Mouse (Mus musculus): ENCODE measurements around the gene Hdgfl2. TPM values are rescaled to one million over a fixed set of nuclear protein-coding genes. Genes with fewer than 3 reads are reported as not detected.
"Not testable (repeated sequence)": the region's sequence is repeated elsewhere in the genome, so short reads cannot be mapped to it uniquely, and the experiment has no call there.

The Hdgfl2 gene
- total RNA-seq, 2 experiments from 2014 or later: 59.9 to 62.0 TPM

- DNase-seq: no peak
Measured at GRCm38 (mm10) chr17:56057381-56058120, 21.9 kb upstream of the Hdgfl2 start.

DNA sequence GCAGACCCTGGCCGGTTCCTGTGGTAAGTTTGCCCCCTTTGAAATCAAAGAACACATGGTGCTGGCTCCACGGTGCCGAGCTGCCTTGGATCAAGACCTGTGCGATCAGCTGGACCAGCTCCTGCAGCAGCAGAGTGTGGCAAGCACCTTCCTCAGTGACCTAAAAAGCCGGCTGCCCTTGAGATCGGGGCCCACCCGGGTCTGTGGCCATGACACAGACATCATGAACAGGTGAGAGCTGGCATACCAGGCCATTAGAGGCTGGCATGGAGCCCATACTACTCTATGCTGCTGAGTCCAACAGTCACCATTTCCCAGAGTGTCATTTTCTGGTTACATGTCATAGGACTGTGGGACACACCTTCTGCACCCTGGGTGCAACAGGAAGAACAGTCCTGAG, 17.4 kb upstream of the Hdgfl2 start:
- DNase-seq: no peak

GRCm38 (mm10) chr17:56065715-56066114, 13.7 kb upstream of the Hdgfl2 start:
- not testable (repeated sequence) for DNase-seq

DNA sequence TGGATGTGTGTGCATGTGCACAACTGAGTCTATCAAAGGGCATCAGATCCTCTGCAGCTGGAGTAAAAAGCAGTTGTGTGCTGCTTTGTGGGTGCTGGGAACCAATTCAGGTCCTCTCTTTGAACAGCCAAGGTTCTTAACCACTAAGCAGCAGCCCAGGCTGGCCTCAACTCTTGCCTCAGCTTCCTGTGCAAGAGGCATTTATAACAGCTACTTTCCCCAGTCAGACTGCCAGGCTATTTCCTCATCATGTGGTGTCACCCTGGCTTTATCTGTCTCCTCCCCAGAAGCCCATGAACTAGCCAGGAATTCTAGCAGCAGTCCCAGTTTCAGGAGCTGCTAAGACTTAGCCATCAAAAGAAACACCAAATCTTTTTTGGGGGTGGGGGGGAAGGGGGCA, 13.0 kb upstream of the Hdgfl2 start:
- DNase-seq: no peak

DNA sequence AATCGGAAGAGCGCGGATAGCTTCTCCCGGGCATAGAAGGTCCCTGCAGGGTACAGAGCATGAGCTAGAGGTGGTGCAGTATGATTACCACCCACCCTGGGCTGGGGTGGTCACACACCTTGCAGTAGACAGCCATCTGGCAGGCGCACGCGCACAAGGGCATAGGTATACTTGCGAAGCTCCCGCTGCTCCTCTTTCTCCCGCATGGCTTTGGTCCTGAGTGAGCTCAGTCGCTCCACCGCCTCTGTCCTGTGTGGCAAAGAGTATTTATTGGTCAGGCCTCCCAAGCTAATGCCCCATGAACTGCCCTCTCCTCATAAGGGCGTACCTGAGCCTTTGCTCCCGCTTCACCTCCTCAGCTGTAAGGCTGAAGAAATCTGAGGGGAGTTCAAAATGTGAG, 10.4 kb upstream of the Hdgfl2 start:
- no peak for DNase-seq

- DNase-seq: no peak
Measured at GRCm38 (mm10) chr17:56071126-56071525, 8.3 kb upstream of the Hdgfl2 start.

- DNase-seq: no peak
Measured at GRCm38 (mm10) chr17:56072243-56072642, 7.2 kb upstream of the Hdgfl2 start.

- peak; percentile 91 to 95 for DNase-seq
Measured at GRCm38 (mm10) chr17:56074097-56074826, 5.2 kb upstream of the Hdgfl2 start.

- peak; percentile 99 to 100 for DNase-seq
Measured at GRCm38 (mm10) chr17:56074827-56075208, 4.6 kb upstream of the Hdgfl2 start, which contains the start of gene Ubxn6. TSS of gene Ubxn6 (minus strand) at chr17:56075028.

GRCm38 (mm10) chr17:56077523-56077922, 1.9 kb upstream of the Hdgfl2 start:
- DNase-seq: no peak

DNA sequence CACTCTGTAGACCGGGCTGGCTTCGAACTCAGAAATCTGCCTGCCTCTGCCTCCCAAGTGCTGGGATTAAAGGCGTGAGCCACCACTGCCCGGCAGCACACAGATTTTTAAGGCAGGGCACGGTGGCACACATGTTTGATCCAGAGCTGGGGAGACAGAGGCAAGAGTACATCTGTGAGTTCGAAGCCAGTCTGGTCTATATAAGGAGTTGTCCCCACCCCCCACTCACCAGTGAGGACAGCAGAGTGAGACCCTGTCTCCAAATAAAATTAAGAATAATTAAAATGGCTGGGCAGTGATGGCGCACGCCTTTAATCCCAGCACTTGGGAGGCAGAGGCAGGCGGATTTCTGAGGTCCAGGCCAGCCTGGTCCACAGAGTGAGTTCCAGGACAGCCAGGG, 1.1 kb upstream of the Hdgfl2 start:
- DNase-seq: not testable (repeated sequence)

GRCm38 (mm10) chr17:56079921-56080320, 487 bp downstream of the Hdgfl2 start:
- peak in 1 of 2 experiments; percentile 25 for DNase-seq

- DNase-seq: peak in 1 of 2 experiments; percentile 29
Measured at GRCm38 (mm10) chr17:56080781-56081585, 1.5 kb downstream of the Hdgfl2 start.

DNA sequence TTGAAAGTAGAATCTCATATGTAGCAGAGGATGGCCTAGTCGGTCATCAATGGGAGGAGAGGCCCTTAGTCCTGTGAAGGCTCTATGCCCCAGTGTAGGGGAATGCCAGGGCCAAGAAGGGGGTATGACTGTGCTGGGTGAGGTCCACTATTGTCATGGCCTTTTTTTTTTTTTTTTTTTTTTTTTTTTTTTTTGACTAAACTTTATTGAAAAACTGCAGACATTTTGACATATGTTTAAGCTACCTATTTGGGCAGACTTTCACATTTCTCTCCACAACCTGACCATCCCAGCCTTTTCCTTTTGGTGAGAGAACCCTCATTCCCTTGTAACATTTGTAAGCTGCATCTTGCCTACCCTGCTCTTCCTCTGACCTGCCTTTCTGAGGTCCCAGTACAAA, 12.9 kb downstream of the Hdgfl2 start:
- no peak for DNase-seq

GRCm38 (mm10) chr17:56092794-56093193, 13.4 kb downstream of the Hdgfl2 start:
- peak in 1 of 2 experiments; percentile 62 for DNase-seq

GRCm38 (mm10) chr17:56096883-56097282, 17.4 kb downstream of the Hdgfl2 start:
- no peak for DNase-seq

GRCm38 (mm10) chr17:56098180-56098579, 18.7 kb downstream of the Hdgfl2 start:
- no peak for DNase-seq

DNA sequence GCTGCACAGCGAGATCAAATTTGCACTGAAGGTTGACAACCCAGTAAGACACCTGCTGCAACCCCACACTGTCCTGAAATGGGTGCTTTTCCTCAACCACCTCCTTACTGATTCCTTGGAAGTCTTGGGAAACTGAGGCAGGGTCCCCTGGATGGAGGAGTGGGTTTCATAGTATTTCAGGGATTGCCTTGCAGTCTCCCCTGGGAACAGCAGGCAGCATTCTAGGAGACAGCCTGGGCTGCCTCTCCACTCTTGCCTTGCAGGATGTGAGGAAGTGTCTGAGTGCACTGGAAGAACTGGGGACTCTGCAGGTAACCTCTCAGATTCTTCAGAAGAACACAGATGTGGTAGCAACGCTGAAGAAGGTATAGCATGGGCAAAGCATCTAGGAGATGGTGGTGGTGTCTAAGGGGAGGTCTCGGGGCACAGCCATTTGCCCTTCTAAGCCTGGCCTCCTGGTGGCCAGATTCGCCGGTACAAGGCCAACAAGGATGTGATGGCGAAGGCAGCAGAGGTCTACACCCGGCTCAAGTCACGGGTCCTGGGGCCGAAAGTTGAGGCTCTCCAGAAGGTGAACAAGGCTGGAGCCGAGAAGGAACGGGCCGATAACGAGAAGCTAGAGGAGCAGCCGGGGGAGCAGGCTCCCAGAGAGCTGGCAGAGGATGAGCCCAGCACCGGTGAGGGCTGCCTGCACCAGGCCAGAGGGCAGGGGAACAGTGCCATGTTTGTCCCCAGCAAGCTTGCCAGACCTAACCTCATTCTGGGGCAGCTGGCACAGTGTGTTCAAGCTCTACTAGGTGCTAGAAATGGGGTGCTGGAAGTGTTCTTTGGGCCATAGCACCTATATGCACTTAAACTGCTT, 19.5 kb downstream of the Hdgfl2 start:
- no peak for DNase-seq

DNA sequence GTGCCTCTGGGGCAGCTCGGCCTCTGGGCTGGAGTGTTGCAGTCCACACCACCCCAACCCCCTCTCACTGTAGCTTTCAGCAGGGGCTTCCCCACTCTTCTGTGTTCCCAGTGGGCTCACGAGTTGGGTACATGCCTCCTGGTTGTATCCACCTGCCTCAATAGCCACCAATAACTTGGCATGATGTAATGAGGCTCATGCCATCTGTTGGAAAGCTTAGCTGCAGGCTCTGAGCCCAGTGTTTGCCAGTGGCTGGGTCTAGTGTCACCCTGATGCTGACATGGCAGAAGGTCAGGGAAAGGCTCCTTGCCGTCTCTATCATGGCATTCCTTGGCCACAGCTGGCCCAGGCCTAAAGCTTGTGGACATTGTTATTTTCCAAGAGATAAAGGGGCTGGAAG, 21.4 kb downstream of the Hdgfl2 start:
- DNase-seq: no peak

GRCm38 (mm10) chr17:56102158-56102557, 22.7 kb downstream of the Hdgfl2 start:
- DNase-seq: no peak

DNA sequence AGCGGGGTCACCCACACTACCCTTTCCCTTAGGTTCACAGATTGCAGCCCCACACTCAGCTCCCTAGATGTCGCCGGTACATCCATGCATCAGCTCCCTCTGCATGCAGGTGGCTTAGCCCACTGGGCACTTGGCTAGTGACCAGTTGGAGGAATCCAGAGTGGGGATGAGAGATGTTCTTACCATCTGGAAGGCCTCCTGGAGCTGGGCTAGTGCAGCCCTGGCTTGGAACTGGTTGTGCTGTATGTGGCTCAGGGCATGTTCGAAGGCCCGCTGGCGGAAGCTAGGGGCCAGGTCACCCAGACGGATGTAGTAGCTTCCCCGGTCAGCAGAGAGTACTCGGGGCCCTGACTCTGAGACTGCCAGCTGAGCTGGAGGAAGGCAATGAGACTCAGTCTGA, 23.5 kb downstream of the Hdgfl2 start:
- DNase-seq: no peak

All from adrenal gland, postnatal 36 days (tissue).